Mouse (Mus musculus) brain, embryonic 14.5 days (tissue): ENCODE results near the gene Lpp.

Source experiments
- CTCF ChIP-seq: fragments of 200-500 bp; IDR thresholded peaks from 2 replicates; pipeline ENCODE4 v1.5.1; 2012; ENCODE audit warnings: inconsistent platforms, mild to moderate bottlenecking, moderate library complexity, borderline replicate concordance; ENCODE audit not compliant: insufficient read depth, insufficient read length; ENCODE audit errors: extremely low read depth
- POLR2A ChIP-seq: fragments of 200-500 bp; IDR thresholded peaks from 2 replicates; pipeline ENCODE4 v1.6.1; 2012; ENCODE audit warnings: mild to moderate bottlenecking, inconsistent platforms, borderline replicate concordance; ENCODE audit not compliant: poor library complexity, insufficient read depth, insufficient read length, severe bottlenecking; ENCODE audit errors: extremely low read depth

GRCm38 (mm10) chr16:24531681-24532080, 138.4 kb downstream of the Lpp start:
- TF ChIP-seq CTCF: no peak
- no peak for TF ChIP-seq POLR2A
